Mouse (Mus musculus): ENCODE measurements around the gene Grm3.

GRCm38 (mm10) chr5:9627220-9627619 is 97.8 kb downstream of the Grm3 start:
- TF ChIP-seq USF1 (IDR thresholded peaks at IDR 0.05; ENCODE audit: low read depth) (no peak), CTCF (IDR thresholded peaks at IDR 0.05; ENCODE audit: control insufficient read depth, insufficient read depth, insufficient read length) (no peak), CEBPB (IDR thresholded peaks at IDR 0.05; ENCODE audit: low read depth) (no peak), MAX (IDR thresholded peaks at IDR 0.05) (no peak), FOSL1 (IDR thresholded peaks at IDR 0.05; ENCODE audit: insufficient read depth, low read length, poor library complexity, severe bottlenecking) (no peak), MYOG (IDR thresholded peaks at IDR 0.05; ENCODE audit: control insufficient read depth, extremely low read depth, insufficient read length) (no peak), MYOD1 (IDR thresholded peaks at IDR 0.05; ENCODE audit: control insufficient read depth, insufficient read length, low read depth) (no peak)
